Mouse (Mus musculus): ENCODE data around the gene Usp35.

DNA sequence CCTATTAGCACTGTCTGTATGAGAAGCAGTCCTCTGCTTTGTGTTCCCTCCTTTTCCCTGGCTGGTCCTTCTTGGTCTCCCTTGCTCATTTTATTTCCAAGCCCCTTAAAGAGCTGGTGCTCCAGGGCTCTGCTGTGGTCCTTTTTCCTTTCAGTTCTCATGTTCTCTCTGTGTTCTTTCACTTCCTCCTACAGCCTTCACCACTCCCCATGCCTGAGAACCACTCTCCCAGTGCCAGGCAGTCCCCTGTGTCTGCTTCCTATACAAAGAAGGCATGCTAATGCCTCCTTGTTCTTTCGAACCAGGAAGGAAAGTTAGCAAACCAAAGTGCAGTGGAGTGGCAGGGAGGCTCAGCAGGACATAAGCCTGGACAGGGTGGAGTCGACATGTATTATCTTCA is 44.1 kb upstream of the Usp35 start:
- no peak for TF ChIP-seq POLR2A (IDR thresholded peaks at IDR 0.05; ENCODE audit: insufficient read length, low read depth)
- no peak for TF ChIP-seq REST (IDR thresholded peaks at IDR 0.05; ENCODE audit: insufficient read depth, insufficient read length)
- TF ChIP-seq TCF12 (IDR thresholded peaks at IDR 0.05; ENCODE audit: insufficient read depth, poor library complexity, severe bottlenecking), result no peak
- no peak for TF ChIP-seq MYOD1 (IDR thresholded peaks at IDR 0.05; ENCODE audit: control insufficient read depth in 1 of 3, insufficient read length in 2 of 3, low read depth in 2 of 3)
- TF ChIP-seq POLR2AphosphoS2 (IDR thresholded peaks at IDR 0.05; ENCODE audit: insufficient read length, low read depth), result no peak
